ENCODE assay signal across 8 mouse cellular contexts in the genomic region with DNA sequence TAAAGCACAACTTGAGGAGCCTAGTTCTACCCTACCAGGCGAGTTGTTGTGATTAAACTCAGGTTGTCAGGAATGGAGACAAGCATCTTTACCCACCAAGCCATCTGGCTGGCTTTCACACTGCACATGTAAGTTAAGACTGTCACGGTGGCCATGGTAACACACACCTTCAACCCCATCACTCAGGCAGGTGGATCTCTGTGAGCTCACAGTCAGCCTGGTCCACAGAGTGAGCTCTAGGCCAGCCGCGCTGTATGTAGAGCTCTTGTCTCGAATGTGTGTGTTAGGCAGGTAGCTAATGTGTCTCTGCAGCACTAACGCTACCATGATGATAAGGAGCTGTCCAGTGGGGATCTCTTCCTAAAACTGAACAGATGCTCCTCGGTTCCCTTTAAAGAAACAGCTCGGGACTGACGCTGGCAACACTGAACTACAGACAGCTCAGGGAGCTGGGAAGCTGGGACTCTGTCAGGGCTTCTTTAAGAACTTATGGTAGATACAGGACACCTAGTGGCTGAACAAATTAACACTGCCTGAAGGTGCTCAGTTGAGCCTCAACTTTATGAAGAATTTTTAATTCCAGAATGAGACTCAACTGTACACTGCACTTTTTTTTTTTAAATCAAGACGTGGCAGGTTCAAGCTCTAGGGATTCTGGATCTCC.
DNase-seq lines count a peak whose midpoint lies in the region; ATAC-seq and TF ChIP-seq lines count a peak whose summit lies in the region.

No protein-coding gene starts in this region.

- no peak overlapping the region for H3K4me2 ChIP-seq in limb, embryonic 11.5 days (ENCODE audit: low read depth, severe bottlenecking)
- no peak overlapping the region for H3K4me2 ChIP-seq in intestine, postnatal 0 days (replicated peaks; ENCODE audit: low read depth)
- H3K4me2 ChIP-seq in stomach, postnatal 0 days (replicated peaks; ENCODE audit: low read depth): no peak overlapping the region

- no peaks in the 10 kb centered on the region for H3K4me1 ChIP-seq in limb, embryonic 11.5 days (ENCODE audit: control insufficient read depth, insufficient read depth, low read length)
- no peaks in the 10 kb centered on the region for H3K4me1 ChIP-seq in limb, embryonic 10.5 days
- no peaks in the 10 kb centered on the region for H3K4me1 ChIP-seq in intestine, postnatal 0 days (replicated peaks; ENCODE audit: control insufficient read depth, insufficient read depth, low read length)
- no peaks in the 10 kb centered on the region for H3K4me1 ChIP-seq in stomach, postnatal 0 days (replicated peaks; ENCODE audit: control insufficient read depth, insufficient read depth)

- no peak overlapping the region for H3K9ac ChIP-seq in limb, embryonic 11.5 days (ENCODE audit: low read length)
- H3K9ac ChIP-seq in intestine, postnatal 0 days (ENCODE audit: low read depth, low read length): no peak overlapping the region
- no peak overlapping the region for H3K9ac ChIP-seq in stomach, postnatal 0 days (ENCODE audit: low read length)

- no peaks in the 10 kb centered on the region for H3K36me3 ChIP-seq in limb, embryonic 11.5 days (ENCODE audit: control insufficient read depth, insufficient read depth, low read length)
- no peaks in the 10 kb centered on the region for H3K36me3 ChIP-seq in limb, embryonic 10.5 days
- H3K36me3 ChIP-seq in intestine, postnatal 0 days (ENCODE audit: control insufficient read depth, insufficient read depth): no peaks in the 10 kb centered on the region
- no peaks in the 10 kb centered on the region for H3K36me3 ChIP-seq in stomach, postnatal 0 days (ENCODE audit: control insufficient read depth, insufficient read depth, low read length)

- TF ChIP-seq CTCF in intestine, postnatal 0 days (IDR thresholded peaks at IDR 0.05; ENCODE audit: low read depth): peak; percentile 64
- TF ChIP-seq CTCF in stomach, postnatal 0 days (IDR thresholded peaks at IDR 0.05; ENCODE audit: low read depth): peak; percentile 74

- H3K4me3 ChIP-seq in limb, embryonic 11.5 days (ENCODE audit: low read depth, low read length): no peak overlapping the region
- no peak overlapping the region for H3K4me3 ChIP-seq in limb, embryonic 10.5 days
- H3K4me3 ChIP-seq in intestine, postnatal 0 days (ENCODE audit: low read depth, low read length): no peak overlapping the region
- H3K4me3 ChIP-seq in stomach, postnatal 0 days (ENCODE audit: low read depth, low read length): no peak overlapping the region

- H3K27ac ChIP-seq in limb, embryonic 11.5 days (replicated peaks; ENCODE audit: low read depth, low read length): no peak overlapping the region
- H3K27ac ChIP-seq in limb, embryonic 10.5 days: no peak overlapping the region
- H3K27ac ChIP-seq in intestine, postnatal 0 days (ENCODE audit: low read depth, low read length): no peak overlapping the region
- H3K27ac ChIP-seq in stomach, postnatal 0 days (replicated peaks): no peak overlapping the region

- no peaks in the 10 kb centered on the region for H3K9me3 ChIP-seq in limb, embryonic 11.5 days (ENCODE audit: control insufficient read depth, low read length)
- H3K9me3 ChIP-seq in limb, embryonic 10.5 days (replicated peaks): no peaks in the 10 kb centered on the region
- no peaks in the 10 kb centered on the region for H3K9me3 ChIP-seq in intestine, postnatal 0 days (ENCODE audit: control insufficient read depth)
- no peaks in the 10 kb centered on the region for H3K9me3 ChIP-seq in stomach, postnatal 0 days (ENCODE audit: control insufficient read depth, low read length)

- no peaks in the 10 kb centered on the region for H3K27me3 ChIP-seq in limb, embryonic 11.5 days (ENCODE audit: control insufficient read depth, insufficient read depth, low read length)
- H3K27me3 ChIP-seq in limb, embryonic 10.5 days (ENCODE audit: low read depth, poor library complexity, severe bottlenecking): no peaks in the 10 kb centered on the region
- no peaks in the 10 kb centered on the region for H3K27me3 ChIP-seq in intestine, postnatal 0 days (replicated peaks; ENCODE audit: control insufficient read depth, insufficient read depth, low read length)
- no peaks in the 10 kb centered on the region for H3K27me3 ChIP-seq in stomach, postnatal 0 days (ENCODE audit: control insufficient read depth, insufficient read depth, low read length)

- no peak for ATAC-seq in limb, embryonic 11.5 days (ENCODE audit: insufficient number of reproducible peaks, low FRiP score, low TSS enrichment, low read depth)
- ATAC-seq in intestine, postnatal 0 days: no peak
- peak; percentile 40; the same call in 1 of the 2 replicates for ATAC-seq in stomach, postnatal 0 days (ENCODE audit: low FRiP score, low TSS enrichment)

- TF ChIP-seq EP300 in stomach, postnatal 0 days (optimal IDR thresholded peaks at IDR 0.05): no peak

- DNase-seq in limb, embryonic 11.5 days (ENCODE audit: low spot score): peak; percentile 38
- no peak for DNase-seq in limb, embryonic 10.5 days (ENCODE audit: low spot score)
- peak; percentile 88 for DNase-seq in brain, adult 2 months (ENCODE audit: low read depth, low spot score)
- peak; percentile 14 for DNase-seq in fibroblast of lung, adult 2 months (ENCODE audit: low read depth)
- DNase-seq in lung, postnatal 25 days (ENCODE audit: low spot score): peak; percentile 21
- DNase-seq in stomach, postnatal 0 days (ENCODE audit: low spot score): no peak
- no peak for DNase-seq in spleen, postnatal 36 days (ENCODE audit: low spot score in 2 of 2)

- WGBS in limb, embryonic 11.5 days: 66% methylated on average over 10 of the region's 10 CpGs
- 68% methylated on average over 10 of the region's 10 CpGs for WGBS in limb, embryonic 10.5 days
- 54% methylated on average over 10 of the region's 10 CpGs for WGBS in intestine, postnatal 0 days
- WGBS in stomach, postnatal 0 days: 50% methylated on average over 10 of the region's 10 CpGs

Comparison
In these comparisons a context has a peak if more than half of its experiments do, and no peak if none do; other contexts are left out.
1. DNase-seq: peak in limb, embryonic 11.5 days (single experiment), brain, adult 2 months (single experiment), fibroblast of lung, adult 2 months (single experiment) and lung, postnatal 25 days (single experiment); none in limb, embryonic 10.5 days (single experiment), stomach, postnatal 0 days (single experiment) and spleen, postnatal 36 days (0 of 2).